Mouse (Mus musculus) T-helper 2 cell (primary cell): ENCODE data around the gene Comt.

ENCODE experiments used
- in situ Hi-C: fragments of 300-600 bp; cut with MboI, MseI; formaldehyde crosslinking; loops from one replicate; pipeline ENCODE4 v1.15.1; 2025; ENCODE audit warnings: high pct_unique_total_duplicates

Gene Comt

GRCm38 (mm10) chr16:18366849-18367248, 59.8 kb downstream of the Comt start:
- in situ Hi-C loops = loop anchor here (5.0 kb wide), 1 partner anchor 50 kb away; no protein-coding TSS in a partner anchor

- in situ Hi-C loops = no loop called here
Measured at GRCm38 (mm10) chr16:18362948-18363347, 63.7 kb downstream of the Comt start.

GRCm38 (mm10) chr16:18360151-18360805, 66.4 kb downstream of the Comt start:
- in situ Hi-C loops = no loop called here

GRCm38 (mm10) chr16:18357977-18358376, 68.7 kb downstream of the Comt start:
- in situ Hi-C loops = no loop called here

GRCm38 (mm10) chr16:18356961-18357360, 69.7 kb downstream of the Comt start:
- in situ Hi-C loops = no loop called here
